Mouse (Mus musculus): ENCODE data around the gene Slc36a4.
A peak's percentile ranks its signal among the peaks of the same experiment; 100 is the strongest.

The Slc36a4 gene

DNA sequence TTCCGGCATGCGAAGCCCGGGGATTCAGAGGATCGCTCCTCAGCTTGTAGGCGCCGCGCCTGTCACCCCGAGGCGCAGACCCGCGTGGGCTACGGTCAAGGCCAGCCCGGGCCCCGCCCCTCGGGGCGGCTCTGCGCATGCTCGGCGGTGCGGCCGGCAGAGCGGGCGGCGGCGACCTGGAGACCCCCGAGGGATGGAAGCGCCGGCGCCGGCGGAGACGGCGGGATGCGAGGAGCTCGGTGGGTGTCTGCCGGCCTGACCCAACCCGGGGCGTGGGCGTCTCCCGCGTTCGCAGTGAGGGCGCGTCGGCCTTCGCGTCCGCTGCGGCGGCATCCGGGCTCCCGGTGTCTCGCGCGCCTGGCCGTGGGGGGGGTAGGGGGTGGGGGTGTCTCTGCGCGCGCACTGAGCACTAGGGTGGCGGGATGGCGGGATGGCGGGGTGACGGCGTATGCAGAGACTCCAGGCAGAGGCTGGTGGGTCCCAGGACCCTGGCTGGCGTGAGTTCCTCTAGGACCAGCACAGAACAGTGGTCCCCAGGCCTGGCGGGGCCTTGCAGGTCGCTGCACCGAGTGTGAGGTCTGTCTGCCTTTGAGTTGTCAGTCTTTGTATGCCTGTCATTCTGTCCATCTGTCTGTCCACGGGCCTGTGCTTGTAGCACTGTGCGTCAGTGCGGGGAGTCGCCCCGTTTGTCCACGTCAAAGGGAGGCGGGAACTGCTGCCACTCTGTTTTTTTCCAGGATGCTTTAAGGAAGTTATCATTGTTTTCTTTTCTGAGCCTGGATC, at the start of gene Slc36a4:
Gene Slc36a4, plus strand, starts transcription at position 140 of the 783 bp plus-strand sequence.
- peak; percentile 79 for DNase-seq (ENCODE audit: extremely low spot score, low spot score)

DNA sequence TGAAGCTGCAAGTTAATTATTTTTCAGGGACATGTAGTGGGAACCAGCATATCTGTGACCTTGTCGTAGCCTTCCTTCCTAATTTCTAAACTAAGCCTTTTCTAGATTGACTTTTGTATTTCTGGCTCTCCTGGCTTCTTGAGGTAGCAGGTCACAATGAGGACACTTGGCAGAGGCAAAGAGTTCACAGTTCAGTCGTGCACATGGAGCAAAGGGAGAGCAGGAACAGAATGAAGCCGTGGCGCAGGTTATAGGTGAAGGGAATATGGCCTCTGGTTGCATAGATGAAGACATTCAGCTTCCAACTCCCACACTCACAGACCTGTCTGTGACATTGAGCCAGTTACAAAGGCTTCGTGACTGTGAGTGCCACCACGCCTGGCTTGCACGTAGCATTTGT, 44.9 kb upstream of the Slc36a4 start:
- no peak for DNase-seq (ENCODE audit: extremely low spot score, low spot score)

DNA sequence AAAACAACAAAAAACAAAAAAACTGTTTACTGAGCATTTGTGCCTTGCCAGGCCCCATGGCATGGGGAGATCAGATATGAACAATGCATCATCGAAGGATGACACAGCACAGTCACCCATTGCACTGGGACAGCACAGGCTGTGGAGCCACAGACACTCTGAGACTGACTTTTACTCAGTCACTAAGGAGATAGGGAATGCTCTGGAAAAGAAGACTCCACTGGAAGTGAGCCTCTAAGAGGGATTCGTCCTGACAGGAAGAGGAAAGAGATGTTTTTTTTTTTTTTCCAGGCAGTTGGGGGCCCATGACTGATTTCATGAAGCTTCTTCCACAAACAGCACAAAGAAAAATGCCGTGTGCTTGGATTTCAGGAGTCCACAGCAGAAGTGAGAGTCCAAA, 40.1 kb upstream of the Slc36a4 start:
- no peak for DNase-seq (ENCODE audit: extremely low spot score, low spot score)

DNA sequence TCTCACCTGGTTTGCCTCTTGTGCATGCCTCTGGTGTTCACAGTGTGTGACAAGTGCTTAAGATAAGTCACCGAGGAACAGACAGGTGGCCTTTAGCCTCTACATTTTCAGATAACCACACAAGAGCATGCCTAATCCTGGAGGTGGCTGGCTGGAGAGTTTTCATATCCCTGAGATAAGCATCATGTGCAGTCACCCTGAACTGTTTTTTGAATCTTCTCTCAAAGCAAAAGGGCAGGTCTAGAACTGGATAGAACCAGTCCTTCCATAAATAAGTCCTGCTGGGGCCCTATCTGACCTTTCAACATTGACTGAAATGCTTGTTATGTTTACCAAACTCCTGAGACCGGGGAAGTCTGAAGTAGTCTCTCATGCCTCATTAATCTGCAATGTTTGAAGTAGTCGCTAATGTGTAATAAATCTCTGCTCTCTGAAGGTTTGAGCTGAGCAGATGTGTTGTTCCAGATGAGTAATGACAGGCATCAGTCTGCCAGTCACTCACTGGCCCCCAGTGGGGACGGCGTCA, 39.5 kb upstream of the Slc36a4 start:
- peak; percentile 25 for DNase-seq (ENCODE audit: extremely low spot score, low spot score)

DNA sequence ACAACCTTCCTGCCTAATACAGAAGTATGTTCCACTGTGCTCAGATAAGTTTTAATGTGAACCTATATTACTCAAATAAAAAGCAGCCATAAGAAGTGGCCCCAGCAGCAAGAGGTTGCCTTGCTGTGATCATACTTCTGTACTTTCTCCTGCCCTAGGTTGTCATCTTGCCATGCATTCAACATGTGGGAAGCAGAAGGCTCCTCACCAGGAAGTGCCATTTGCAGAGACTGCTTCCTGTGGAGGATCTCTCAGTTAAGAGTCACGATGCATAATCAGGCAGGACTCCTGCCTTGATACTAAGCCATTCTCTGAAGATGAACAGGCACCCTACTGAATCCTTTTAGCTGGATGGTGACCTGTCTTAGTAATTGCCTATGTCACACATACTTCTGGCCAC, 37.3 kb upstream of the Slc36a4 start:
- DNase-seq (ENCODE audit: extremely low spot score, low spot score): no peak

DNA sequence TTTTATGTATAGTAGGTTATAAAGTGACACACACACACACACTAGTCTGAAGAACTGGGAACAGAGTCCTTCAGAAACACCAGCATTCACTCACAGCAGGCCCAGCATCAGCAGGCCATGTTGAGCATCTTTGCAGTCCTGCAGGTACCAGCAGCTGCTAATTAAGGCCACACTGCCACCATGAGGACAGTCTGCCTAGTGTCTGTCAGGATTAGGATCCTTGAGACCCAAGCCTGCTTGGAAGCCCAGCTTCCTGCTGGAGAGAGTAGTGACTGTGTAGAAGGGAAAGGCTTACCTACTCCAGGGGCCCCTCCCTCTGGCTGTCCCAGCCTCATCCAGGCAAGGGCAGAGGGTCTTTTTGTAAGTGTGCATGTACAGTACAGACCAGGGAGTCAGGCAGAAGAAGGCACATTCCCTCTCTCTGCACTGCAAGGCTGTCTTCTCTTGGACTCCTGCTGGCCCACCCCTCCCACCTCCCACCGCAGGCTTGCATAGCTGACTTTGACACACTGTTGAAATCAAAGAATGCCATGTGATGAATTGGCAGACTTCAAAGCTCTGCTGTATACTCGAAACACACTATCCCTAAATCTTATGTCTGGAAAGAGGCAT, 27.6 kb upstream of the Slc36a4 start:
- peak; percentile 67 for DNase-seq (ENCODE audit: extremely low spot score, low spot score)

DNA sequence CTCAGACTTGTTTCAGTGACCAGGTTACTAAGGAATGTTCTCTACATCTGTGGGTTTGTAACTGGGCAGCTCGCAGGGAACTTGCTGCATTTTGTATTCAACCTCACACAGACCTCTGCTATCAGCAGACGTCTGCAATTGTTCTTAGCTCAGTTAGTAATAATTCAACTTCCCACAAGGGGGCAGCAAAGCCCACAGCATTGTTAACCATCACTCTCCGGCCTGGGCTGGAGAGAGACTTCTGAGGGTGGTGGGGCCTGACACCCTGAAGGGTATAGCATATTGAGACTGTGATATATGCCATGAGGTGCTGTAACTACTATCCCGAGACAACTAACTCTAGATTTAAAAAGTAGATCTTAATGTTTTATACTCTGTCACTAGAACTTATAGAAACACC, 24.3 kb upstream of the Slc36a4 start:
- DNase-seq (ENCODE audit: extremely low spot score, low spot score): peak; percentile 82

DNA sequence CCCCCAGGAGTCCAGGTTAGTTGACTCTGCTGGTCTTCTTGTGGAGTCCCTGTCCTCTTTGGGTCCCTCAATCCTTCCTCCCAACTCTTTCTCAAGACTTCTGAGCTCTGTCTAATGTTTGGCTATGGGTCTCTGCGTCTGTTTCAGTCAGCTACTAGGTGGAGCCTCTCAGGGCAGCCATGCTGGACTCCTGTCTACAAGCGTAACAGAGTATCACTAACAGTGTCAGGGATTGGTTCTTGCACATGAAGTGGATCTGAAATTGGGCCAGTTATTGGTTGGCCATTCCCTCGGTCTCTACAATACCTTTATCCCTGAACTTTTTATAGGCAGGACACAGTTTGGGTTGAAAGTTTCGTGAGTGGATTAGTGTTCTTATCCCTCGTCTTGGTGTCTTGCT, 22.2 kb upstream of the Slc36a4 start:
- no peak for DNase-seq (ENCODE audit: extremely low spot score, low spot score)

DNA sequence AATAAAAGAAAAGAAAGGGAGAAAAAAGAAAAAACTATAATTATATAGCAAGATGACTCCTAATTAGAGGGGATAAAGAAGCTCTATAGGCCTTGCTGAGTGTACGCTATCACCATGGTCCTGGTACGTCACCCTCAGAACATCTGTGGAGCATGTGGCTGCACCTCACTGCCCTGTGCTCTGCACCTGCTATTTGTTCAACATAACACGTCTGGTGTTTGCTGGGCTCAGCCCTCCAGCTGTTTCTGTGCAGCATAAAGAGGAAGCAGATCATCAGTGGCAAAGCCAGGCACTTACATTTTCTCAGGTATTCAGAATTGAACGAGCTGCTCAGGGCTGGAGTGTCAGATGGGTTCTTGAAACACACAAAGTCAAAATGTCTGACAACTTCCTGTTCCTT, 15.7 kb upstream of the Slc36a4 start:
- no peak for DNase-seq (ENCODE audit: extremely low spot score, low spot score)

DNA sequence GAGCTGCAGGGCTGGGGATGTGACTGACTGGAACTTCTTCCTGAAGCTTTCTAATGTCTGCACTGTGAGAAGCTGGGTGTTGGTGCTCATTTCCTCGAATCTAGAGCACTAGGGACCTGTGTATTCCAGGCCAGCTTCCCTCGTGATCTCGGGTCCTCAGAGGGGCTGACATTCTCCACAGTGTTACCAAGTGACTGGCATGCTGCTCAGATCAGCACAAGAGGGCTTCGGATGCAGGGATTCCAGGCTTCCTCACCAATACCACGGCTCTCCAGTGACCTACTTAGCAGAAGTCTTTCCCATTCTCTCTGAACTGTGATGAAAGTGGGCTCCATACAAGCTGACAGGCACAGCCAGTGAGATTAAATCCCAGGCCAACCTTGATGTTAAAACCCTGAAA, 14.5 kb upstream of the Slc36a4 start:
- DNase-seq (ENCODE audit: extremely low spot score, low spot score): no peak

DNA sequence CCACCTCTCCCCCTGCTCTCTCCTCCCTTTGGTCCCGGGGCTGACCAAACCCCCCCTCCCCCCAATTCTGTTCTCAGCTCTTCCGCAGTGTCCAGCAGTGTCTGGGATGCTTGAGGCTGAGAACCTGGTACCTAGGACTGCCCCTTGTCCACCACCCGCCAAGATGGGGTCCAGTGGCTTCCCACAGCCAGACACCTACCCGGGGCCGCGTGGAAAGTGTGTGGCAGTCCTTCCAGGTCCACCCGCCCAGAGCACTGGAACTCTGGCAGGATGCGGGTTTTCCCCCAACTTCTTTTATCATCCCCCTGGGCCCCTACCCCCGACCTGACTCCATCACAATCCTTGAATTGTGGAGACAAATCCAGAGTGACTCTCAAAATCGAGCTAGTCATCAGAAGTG, 3.8 kb upstream of the Slc36a4 start:
- DNase-seq (ENCODE audit: extremely low spot score, low spot score): no peak

DNA sequence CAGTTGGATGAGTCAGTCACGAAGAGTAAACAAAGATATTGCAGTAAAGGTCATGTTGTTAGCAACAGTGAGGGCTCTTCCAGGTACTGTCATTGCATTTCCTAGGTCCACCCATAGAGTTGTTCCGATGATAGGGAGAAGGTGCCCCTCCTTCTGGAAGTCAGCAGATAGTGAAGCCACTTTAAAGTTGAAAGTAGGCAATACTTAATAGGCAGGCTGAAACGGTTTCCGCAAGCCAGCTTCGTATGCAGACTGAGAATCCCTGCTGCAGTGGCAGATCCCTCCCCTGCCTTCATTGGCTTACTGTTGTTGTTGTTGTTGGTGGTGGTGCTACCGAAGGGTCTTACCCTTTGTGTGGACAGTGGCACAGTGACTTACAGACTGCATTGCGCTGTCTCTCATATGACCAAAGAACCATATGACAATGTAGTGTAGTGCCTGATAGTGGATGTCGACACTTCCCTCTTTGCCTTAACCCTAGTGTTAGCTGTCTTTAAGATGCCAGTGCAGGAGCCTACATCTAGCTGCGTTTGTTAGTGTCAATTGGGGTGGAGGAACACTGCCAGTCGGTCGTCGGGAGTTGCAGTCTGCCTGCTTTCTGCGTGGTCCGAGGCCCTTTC, 449 bp upstream of the Slc36a4 start:
- no peak for DNase-seq (ENCODE audit: extremely low spot score, low spot score)

DNA sequence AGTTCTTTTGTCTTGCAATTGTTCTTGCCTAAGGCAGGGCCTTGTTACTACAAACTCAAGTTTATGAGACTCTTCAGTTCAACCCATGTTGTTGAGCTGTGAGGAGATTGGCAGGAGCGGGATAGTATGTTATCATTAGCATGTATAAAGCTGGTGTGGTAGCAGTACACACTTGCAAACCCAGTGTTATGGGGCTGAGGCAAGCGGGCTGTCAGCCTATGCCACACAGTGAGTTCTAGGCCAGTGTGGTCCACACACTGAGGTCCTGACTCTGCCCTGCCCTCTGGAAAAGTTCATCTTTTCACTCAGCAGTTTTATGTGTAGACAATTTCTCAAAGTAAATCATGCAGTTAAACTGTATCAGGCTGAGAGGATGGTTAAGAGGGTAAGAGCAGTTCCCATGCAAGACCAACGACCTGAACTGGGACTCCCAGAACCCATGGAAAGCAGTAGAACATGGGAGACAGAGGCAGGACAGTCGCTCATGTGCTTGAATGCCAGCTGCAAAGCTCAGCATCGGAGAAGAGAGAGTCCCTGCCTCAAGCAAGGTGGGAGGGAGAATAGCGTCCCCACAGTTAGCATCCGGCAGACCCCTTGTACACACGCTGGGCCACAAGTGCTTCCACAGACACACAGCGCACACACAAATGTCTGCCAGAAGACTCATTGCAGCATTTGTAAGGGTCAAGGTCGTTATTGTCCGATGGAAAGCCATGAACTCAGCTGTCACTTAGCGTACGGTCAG, 1.5 kb downstream of the Slc36a4 start:
- DNase-seq (ENCODE audit: extremely low spot score, low spot score): no peak

DNA sequence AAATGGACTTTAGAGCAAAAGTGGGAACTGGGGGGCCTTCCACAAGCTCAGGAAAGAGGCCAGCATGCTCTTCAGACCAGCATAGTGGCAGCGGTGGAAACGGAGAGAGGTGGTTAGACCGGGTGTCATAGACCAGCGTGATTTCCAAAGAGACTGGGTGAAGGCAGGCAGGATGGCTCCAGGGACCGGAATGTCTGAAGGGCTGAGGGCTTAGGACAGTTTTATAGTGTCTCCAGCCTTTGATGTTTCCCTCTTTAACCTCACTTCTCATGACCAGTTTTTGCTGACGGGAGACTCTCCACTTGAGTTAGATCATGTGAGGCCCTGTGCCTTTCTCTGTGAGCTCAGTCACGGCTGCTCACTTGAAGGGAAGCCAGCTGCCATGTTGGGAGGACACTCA, 2.1 kb downstream of the Slc36a4 start:
- DNase-seq (ENCODE audit: extremely low spot score, low spot score): no peak

DNA sequence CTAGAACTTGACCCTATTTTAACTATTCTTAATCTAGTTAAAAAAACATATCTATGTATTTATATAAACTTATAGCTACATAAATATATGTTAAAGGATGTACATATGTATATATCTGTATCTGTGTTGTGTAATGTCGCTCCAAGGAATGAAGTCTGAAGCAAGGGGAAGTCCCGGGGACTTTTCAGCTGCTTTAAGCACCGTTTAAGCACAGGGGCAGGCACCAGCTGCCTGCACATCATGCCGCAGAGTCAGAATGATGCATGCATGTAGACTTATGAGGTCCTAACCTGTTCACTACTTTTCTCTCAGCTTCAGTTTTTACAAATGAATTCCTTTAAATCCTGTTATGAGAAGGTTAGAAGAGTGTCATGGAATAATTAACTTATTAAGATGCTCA, 5.3 kb downstream of the Slc36a4 start:
- DNase-seq (ENCODE audit: extremely low spot score, low spot score): no peak

DNA sequence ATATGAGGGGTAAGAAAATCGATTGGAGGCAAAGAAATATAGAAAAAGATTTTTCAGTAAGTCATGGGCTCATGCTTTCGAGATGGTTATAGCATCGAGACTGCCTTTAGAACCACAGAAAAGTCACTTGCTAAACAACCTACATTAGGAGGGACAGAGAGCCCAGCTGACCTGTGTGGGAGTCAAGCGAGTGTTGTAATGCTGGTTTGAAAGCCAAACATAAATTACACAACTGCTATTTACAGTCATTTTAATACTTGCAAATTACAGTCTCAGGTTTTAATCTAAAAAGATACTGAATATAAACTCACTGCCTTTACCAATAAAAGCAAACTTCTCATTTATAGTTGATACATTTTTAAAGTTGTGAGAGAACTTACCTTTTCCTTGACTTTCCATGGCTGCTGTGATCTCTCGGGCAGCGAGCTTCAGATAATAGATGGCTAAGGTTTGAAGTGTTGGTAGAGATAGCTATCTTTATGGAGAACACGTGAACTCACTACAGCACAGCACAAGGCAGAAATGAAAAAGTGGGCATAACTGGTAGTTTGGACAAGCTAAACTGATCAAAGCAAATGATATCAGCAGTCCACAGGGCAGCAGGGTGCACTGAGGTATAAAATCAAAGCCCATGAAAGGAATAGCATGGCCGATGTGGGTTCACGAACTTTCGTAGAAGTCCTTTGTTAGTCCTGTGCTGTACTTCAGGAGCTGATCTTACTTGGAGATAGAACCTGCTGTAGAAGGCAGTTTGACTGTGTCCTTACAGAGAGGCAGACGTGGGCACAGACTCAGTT, 5.9 kb downstream of the Slc36a4 start:
- DNase-seq (ENCODE audit: extremely low spot score, low spot score): no peak

DNA sequence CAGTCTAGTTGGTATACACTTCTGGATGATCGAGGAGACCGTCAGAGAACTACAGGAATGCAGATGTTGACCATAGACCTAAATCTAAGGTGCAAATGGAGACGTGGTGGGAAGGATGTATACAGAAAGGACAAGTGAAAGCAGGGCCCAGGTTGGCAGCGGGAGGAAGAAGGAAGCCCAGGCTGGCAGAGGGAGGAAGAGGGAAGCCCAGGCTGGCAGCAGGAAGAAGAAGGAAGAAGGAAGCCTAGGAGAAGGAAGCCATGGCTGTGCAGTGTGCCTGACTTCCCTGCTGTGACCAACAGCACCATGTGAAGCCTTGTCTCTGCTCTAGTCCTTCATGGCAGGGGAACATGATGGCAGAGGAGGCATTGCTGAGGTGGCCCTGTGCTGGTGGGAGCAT, 7.8 kb downstream of the Slc36a4 start:
- DNase-seq (ENCODE audit: extremely low spot score, low spot score): no peak

DNA sequence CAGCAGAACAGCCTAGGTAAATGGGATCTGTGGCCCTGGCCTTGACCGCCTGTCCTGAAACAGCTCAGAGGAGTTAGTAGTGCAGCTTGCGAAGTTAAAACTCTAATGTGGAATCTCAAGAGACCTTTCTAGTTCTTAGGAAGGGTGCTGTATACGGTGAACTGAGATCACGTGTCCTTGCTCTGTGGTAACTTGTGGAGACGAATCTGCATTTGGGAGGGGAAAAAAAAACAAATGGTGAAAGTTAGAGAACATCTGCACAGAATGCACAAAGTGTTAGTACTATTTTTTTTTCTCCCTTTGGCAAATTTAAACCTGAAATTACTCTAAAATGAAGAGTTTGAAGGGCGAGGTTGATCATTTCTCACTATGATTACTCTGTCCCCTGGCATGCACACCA, 8.8 kb downstream of the Slc36a4 start:
- no peak for DNase-seq (ENCODE audit: extremely low spot score, low spot score)

DNA sequence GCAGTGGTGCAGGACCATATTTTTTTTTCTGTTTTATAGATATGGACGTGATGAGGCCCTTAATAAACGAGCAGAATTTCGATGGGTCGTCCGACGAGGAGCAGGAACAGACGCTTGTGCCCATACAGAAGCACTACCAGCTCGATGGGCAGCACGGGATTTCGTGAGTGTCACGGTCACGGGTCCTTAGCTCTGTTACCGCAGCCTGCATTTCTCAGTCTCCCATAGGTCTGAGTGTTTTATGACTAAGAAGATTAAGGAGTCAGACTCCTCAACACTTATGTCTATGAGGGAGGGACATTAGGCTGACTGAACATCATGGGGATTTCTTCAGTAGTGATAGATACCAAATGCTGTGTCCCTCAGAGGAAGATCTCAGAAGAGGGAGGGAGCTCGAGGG, 10.1 kb downstream of the Slc36a4 start:
- no peak for DNase-seq (ENCODE audit: extremely low spot score, low spot score)

DNA sequence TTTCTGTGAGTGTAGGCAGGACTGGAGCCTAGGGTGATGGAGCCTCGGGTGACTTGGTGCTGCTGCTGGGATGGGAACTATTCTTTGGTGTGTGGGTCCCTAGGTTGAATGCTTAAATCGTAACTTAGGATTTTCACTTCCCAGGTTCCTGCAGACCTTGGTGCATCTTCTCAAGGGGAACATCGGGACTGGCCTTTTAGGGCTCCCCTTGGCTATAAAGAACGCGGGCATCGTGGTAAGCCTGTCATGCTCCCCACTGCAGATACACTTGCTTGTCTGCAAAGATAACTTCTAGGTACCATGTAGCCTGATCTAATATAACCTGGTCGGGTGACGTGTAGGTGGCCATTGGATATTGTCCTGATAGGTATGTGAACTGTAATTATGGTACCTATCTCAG, 11.0 kb downstream of the Slc36a4 start:
- no peak for DNase-seq (ENCODE audit: extremely low spot score, low spot score)

DNA sequence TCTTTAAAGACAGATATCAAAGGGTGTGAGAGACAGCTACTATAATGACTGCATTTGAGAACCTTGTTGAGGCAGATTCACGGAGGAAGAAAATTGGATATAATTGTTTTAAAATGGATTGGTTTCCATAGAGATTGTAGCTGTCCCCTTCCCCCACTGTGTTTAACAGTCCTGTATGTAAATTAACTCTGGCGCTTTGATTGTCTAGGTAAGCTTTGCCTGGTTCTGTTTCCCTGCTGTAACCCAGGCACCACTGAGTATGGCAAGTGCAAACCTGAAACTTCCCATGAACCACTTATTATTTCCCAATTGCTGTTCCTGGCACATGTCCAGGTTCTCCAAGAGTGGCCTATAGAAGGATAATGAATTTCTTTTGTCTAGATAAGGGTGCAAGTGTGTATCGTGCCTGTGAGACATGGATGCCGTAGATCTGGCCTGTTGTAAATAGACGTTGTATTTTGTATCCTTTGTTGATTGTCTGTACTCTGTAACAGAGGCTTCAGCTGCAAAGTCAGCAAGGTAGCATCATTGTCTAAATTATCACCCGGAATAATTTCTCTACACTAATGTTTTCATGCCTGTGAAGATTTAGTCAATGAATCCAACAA, 11.8 kb downstream of the Slc36a4 start:
- no peak for DNase-seq (ENCODE audit: extremely low spot score, low spot score)
